Mouse (Mus musculus) brain, embryonic 14.5 days (tissue): ENCODE measurements around the gene Foxj3. TPM values are rescaled to one million over a fixed set of nuclear protein-coding genes. Genes with fewer than 3 reads are reported as not detected.

ENCODE experiments used
- DNase-seq: peaks from one replicate; pipeline ENCODE4 v3.0.0-alpha.2; 2011; ENCODE audit warnings: low read depth
- CTCF ChIP-seq: fragments of 200-500 bp; IDR thresholded peaks from 2 replicates; pipeline ENCODE4 v1.5.1; 2012; ENCODE audit warnings: inconsistent platforms, mild to moderate bottlenecking, moderate library complexity, borderline replicate concordance; ENCODE audit not compliant: insufficient read depth, insufficient read length; ENCODE audit errors: extremely low read depth
- POLR2A ChIP-seq: fragments of 200-500 bp; IDR thresholded peaks from 2 replicates; pipeline ENCODE4 v1.6.1; 2012; ENCODE audit warnings: mild to moderate bottlenecking, inconsistent platforms, borderline replicate concordance; ENCODE audit not compliant: poor library complexity, insufficient read depth, insufficient read length, severe bottlenecking; ENCODE audit errors: extremely low read depth
- polyA plus RNA-seq: library from polyadenylated mRNA; depleted of rRNA; stranded (reverse); fragments of >200 nt; gene quantifications from 2 replicates; pipeline ENCODE4 v1.2.3, GENCODE M21; 2012; rRNA removed

Gene Foxj3
- polyA plus RNA-seq, 1 experiment, result 43.3 TPM

- TF ChIP-seq CTCF (peak; percentile 37; the same call in 1 of the 2 replicates), POLR2A (no peak)
- DNase-seq, result peak; percentile 55
Measured at GRCm38 (mm10) chr4:119672685-119673084, 135.9 kb downstream of the Foxj3 start.

Other genes starting within 250 kb of the Foxj3 start
- 613 and 886 TPM in 2 replicates for gene Ybx1, start 242.4 kb upstream of the Foxj3 start, polyA plus RNA-seq
- 48.0 and 73.7 TPM in 2 replicates for gene Ppih, start 216.5 kb upstream of the Foxj3 start, polyA plus RNA-seq
- 8.7 and 11.3 TPM in 2 replicates for gene Ccdc30, start 121.5 kb upstream of the Foxj3 start, polyA plus RNA-seq
- gene Ppcs, start 114.6 kb upstream of the Foxj3 start, polyA plus RNA-seq, result 10.4 and 12.1 TPM in 2 replicates
- 0.37 and 0.53 TPM in 2 replicates for gene Zmynd12, start 114.2 kb upstream of the Foxj3 start, polyA plus RNA-seq
- 15.6 and 22.0 TPM in 2 replicates for gene Rimkla, start 44.4 kb upstream of the Foxj3 start, polyA plus RNA-seq
- gene Frg2f1, start 2.5 kb downstream of the Foxj3 start, polyA plus RNA-seq, result 9.4 and 10.0 TPM in 2 replicates
- gene Guca2a, start 100.7 kb downstream of the Foxj3 start, polyA plus RNA-seq, result 0.16 TPM in 1 of 2 replicates, not detected in the other
- 2.5 TPM in 1 of 2 replicates, not detected in the other for gene Guca2b, start 122.0 kb downstream of the Foxj3 start, polyA plus RNA-seq
- gene Hivep3, start 196.8 kb downstream of the Foxj3 start, polyA plus RNA-seq, result 14.1 and 14.8 TPM in 2 replicates